Mouse (Mus musculus) heart, embryonic 16.5 days (tissue): ENCODE measurements around the gene Gpc5. TPM values are rescaled to one million over a fixed set of nuclear protein-coding genes. Genes with fewer than 3 reads are reported as not detected.

Experiments
- ATAC-seq: fragments of 200-750 bp; cut with Nextera tagmentation; replicated peaks from 2 replicates; pipeline ENCODE4 v1.8.0; 2017; ENCODE audit warnings: moderate number of reproducible peaks; ENCODE audit not compliant: insufficient read depth, low FRiP score; ENCODE audit errors: extremely low read depth
- H3K27ac ChIP-seq: fragments of 300-500 bp; sonication (generic); 2 replicates; pipeline ENCODE4 v1.5.1; 2014; ENCODE audit warnings: mild to moderate bottlenecking, low read length, control low read depth, moderate library complexity
- H3K27me3 ChIP-seq: fragments of 300-500 bp; sonication (generic); 2 replicates; pipeline ENCODE4 v1.6.1; 2014; ENCODE audit warnings: low read length, mixed read lengths; ENCODE audit not compliant: control insufficient read depth, insufficient read depth
- H3K36me3 ChIP-seq: fragments of 300-500 bp; sonication (generic); 2 replicates; pipeline ENCODE4 v1.6.1; 2014; ENCODE audit not compliant: control insufficient read depth, insufficient read depth
- H3K4me1 ChIP-seq: fragments of 300-500 bp; sonication (generic); 2 replicates; pipeline ENCODE4 v1.6.1; 2014; ENCODE audit warnings: low read length, mixed read lengths; ENCODE audit not compliant: control insufficient read depth, insufficient read depth
- H3K4me2 ChIP-seq: fragments of 300-500 bp; sonication (generic); 2 replicates; pipeline ENCODE4 v1.6.1; 2014; ENCODE audit warnings: low read depth, mild to moderate bottlenecking, control low read depth, low read length
- H3K4me3 ChIP-seq: fragments of 300-500 bp; sonication (generic); 2 replicates; pipeline ENCODE4 v1.5.1; 2014; ENCODE audit warnings: mild to moderate bottlenecking, control low read depth, low read length
- H3K9ac ChIP-seq: fragments of 300-500 bp; sonication (generic); 2 replicates; pipeline ENCODE4 v1.6.1; 2014; ENCODE audit warnings: low read length, control low read depth
- H3K9me3 ChIP-seq: fragments of 300-500 bp; sonication (generic); replicated peaks from 2 replicates; pipeline ENCODE4 v1.6.1; 2016; ENCODE audit warnings: low read length; ENCODE audit not compliant: control insufficient read depth
- WGBS: fragments of 180-500 bp; shearing (Covaris S2); extraction: QIAGEN DNeasy Blood & Tissue Kit; methylation state at CpG from one replicate; pipeline ENCODE4 v1.1.7; 2014; 5-methylcytosine and 5-hydroxymethylcytosine counted together
- polyA plus RNA-seq: library from polyadenylated mRNA; unstranded; fragments of >200 nt; fragmentation: Nextera tagmentation; extraction: Ambion mirVana; gene quantifications from 2 replicates; pipeline ENCODE4 v1.2.1, GENCODE M21; 2015

Gene Gpc5
- polyA plus RNA-seq, 1 experiment from 2014 or later = 0.43 TPM

GRCm38 (mm10) chr14:115411513-115412174 is 319.6 kb downstream of the Gpc5 start:
- Histone ChIP-seq H3K27me3 (no peaks in the 10 kb centered on the region), H3K4me1 (no peaks in the 10 kb centered on the region), H3K9me3 (no peaks in the 10 kb centered on the region), H3K36me3 (no peaks in the 10 kb centered on the region), H3K27ac (no peak overlapping the region), H3K4me3 (no peak overlapping the region), H3K9ac (no peak overlapping the region), H3K4me2 (no peak overlapping the region)
- WGBS = 74% methylated on average over 6 of the region's 6 CpGs
- ATAC-seq = no peak

- WGBS = 81% methylated on average over 3 of the region's 3 CpGs
- no peaks in the 10 kb centered on the region for H3K9me3 ChIP-seq
- H3K4me1 ChIP-seq = no peaks in the 10 kb centered on the region
Observed at GRCm38 (mm10) chr14:115412821-115413220, 320.8 kb downstream of the Gpc5 start.

GRCm38 (mm10) chr14:115413429-115413828 is 321.4 kb downstream of the Gpc5 start:
- 88% methylated on average over 1 of the region's 1 CpGs for WGBS
- H3K36me3 ChIP-seq = no peaks in the 10 kb centered on the region
- no peak overlapping the region for H3K9ac ChIP-seq
- H3K4me2 ChIP-seq = no peak overlapping the region
- H3K27me3 ChIP-seq = no peaks in the 10 kb centered on the region
- ATAC-seq = no peak
- no peaks in the 10 kb centered on the region for H3K4me1 ChIP-seq
- no peak overlapping the region for H3K4me3 ChIP-seq
- no peak overlapping the region for H3K27ac ChIP-seq
- H3K9me3 ChIP-seq = no peaks in the 10 kb centered on the region

More at GRCm38 (mm10) chr14:115412821-115413220, 320.8 kb downstream of the Gpc5 start:
- Histone ChIP-seq H3K4me3 (no peak overlapping the region), H3K4me2 (no peak overlapping the region), H3K27me3 (no peaks in the 10 kb centered on the region), H3K27ac (no peak overlapping the region), H3K36me3 (no peaks in the 10 kb centered on the region), H3K9ac (no peak overlapping the region)
- no peak for ATAC-seq

- WGBS = 69% methylated on average over 5 of the region's 5 CpGs
- Histone ChIP-seq H3K9ac (no peak overlapping the region), H3K4me2 (no peak overlapping the region)
Observed at GRCm38 (mm10) chr14:115414545-115414944, 322.5 kb downstream of the Gpc5 start.

DNA sequence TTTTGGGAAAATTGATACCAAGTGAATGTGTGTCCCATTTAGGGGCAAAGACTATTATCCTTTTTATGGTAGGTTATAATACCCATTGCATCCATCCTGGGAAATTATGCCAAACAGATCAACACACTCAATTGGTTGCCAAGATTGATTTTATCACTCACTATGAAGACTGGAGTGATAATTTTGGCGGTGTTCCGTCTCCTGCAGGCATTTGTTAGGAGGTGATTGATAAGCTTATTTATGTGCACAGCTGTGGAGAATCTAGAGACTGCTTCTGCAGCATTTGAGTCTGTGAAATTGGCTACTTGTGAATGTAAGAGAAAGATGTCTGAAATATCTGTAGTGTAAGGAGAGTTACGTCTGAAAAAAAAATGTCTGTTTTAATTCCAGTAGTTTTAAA is 340.0 kb downstream of the Gpc5 start:
- Histone ChIP-seq H3K9ac (no peak overlapping the region), H3K27ac (no peak overlapping the region), H3K4me1 (peaks cover 11% of the 10 kb centered on the region; the same call in 1 of the 2 replicates), H3K27me3 (no peaks in the 10 kb centered on the region), H3K4me3 (no peak overlapping the region), H3K4me2 (no peak overlapping the region), H3K9me3 (no peaks in the 10 kb centered on the region), H3K36me3 (no peaks in the 10 kb centered on the region)
- WGBS = 25% methylated on average over 3 of the region's 3 CpGs
- ATAC-seq = no peak

More at GRCm38 (mm10) chr14:115414545-115414944, 322.5 kb downstream of the Gpc5 start:
- H3K9me3 ChIP-seq = no peaks in the 10 kb centered on the region
- H3K4me3 ChIP-seq = no peak overlapping the region
- no peak for ATAC-seq
- H3K27ac ChIP-seq = no peak overlapping the region
- H3K36me3 ChIP-seq = no peaks in the 10 kb centered on the region
- no peaks in the 10 kb centered on the region for H3K4me1 ChIP-seq
- no peaks in the 10 kb centered on the region for H3K27me3 ChIP-seq

DNA sequence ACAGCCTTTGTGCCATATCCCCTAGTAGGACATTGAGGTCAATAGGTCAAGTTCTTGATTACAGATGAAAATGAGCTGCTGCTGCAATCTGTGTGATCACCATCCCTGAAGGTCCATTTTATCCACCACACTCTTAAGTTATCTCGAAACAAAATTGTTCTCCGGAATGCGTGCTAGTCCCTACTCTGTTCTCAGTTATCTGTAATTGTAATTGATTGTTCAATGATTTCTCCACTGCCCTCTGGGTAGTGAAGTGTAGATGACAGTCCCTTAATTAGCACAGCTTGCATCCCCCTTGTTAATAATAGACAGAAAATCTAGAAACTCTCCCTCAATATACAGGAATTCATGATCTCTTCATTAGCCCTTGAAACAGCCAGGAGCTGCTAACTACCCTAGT is 340.4 kb downstream of the Gpc5 start:
- Histone ChIP-seq H3K4me3 (no peak overlapping the region), H3K27ac (no peak overlapping the region), H3K27me3 (no peaks in the 10 kb centered on the region), H3K9ac (no peak overlapping the region), H3K4me2 (no peak overlapping the region), H3K36me3 (no peaks in the 10 kb centered on the region), H3K9me3 (no peaks in the 10 kb centered on the region), H3K4me1 (peaks cover 11% of the 10 kb centered on the region; the same call in 1 of the 2 replicates)
- WGBS = 31% methylated on average over 3 of the region's 3 CpGs
- ATAC-seq = no peak

DNA sequence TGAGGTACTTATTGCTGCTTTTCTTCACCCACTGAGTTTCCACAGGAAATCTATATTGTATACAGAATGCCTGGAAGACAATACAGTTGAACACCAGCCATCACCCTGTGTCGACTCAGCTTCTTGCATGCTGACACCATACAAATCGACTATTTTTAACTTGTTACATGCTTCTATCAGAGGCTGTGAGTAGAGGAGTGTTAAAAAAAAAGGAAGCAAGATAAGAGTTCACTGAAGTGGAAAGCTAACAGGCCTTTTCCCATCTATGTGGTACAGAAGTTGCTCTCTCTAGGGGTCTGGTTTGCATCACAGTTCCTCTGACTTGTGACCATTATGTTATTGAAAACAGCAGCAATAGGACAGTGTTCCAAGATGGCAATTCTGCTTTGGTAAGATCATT is 344.6 kb downstream of the Gpc5 start:
- no peak overlapping the region for H3K9ac ChIP-seq
- H3K27ac ChIP-seq = peak overlapping the region; percentile 70
- peak; percentile 96 for ATAC-seq
- peaks cover 11% of the 10 kb centered on the region for H3K4me1 ChIP-seq
- H3K4me3 ChIP-seq = no peak overlapping the region
- no peaks in the 10 kb centered on the region for H3K27me3 ChIP-seq
- WGBS = 5% methylated on average over 2 of the region's 2 CpGs
- no peak overlapping the region for H3K4me2 ChIP-seq
- no peaks in the 10 kb centered on the region for H3K9me3 ChIP-seq
- H3K36me3 ChIP-seq = no peaks in the 10 kb centered on the region

DNA sequence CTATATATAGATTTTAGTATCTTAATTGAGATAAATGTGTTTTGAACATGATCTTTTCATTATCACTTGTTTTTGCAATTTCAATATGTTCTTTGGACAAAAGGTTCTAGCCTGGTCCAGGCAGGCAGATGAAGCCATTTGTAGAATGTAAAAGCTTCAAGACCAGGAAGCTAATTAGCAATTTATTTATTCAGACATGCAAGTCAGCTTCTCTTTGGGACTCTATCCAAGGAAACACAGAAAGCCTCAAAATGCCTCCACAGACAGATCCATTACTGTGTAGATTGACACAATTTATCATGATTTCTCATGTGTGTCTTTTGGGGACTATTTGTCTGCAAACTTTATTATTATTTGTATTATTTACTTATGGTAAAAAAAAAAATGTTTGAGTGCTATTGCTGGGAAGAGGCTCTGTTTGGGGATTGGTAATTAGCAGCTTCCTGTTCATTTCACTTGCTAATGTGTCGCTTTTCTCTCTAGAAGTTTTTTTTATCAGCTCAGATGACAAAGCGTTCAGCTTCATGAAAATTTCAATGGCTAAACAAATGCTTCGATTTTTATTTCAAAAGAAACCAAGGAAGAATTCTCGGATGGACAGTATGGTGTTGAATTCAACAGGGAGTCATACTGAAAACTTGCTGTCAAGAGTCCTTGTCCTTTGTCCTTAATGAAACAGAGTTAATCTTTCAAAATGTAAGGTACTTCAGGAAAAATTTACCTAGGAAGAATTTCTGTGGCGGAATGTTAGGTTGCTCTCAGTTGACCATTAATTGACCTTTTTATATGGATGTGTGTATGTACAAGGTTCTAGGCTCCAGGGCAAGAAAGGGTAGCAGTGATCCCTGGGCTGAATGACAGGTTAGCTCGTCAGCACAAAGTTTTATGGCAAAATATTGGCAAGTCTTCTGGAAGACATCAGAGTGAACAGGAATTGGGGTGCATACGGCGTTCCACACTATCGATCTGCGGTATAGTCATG is 353.1 kb downstream of the Gpc5 start:
- Histone ChIP-seq H3K27me3 (no peaks in the 10 kb centered on the region), H3K36me3 (no peaks in the 10 kb centered on the region), H3K9ac (no peak overlapping the region), H3K9me3 (no peaks in the 10 kb centered on the region), H3K4me1 (no peaks in the 10 kb centered on the region), H3K4me2 (no peak overlapping the region), H3K4me3 (no peak overlapping the region), H3K27ac (no peak overlapping the region)
- no peak for ATAC-seq
- 83% methylated on average over 10 of the region's 10 CpGs for WGBS

GRCm38 (mm10) chr14:115450938-115451337 is 358.9 kb downstream of the Gpc5 start:
- Histone ChIP-seq H3K4me2 (no peak overlapping the region), H3K27ac (no peak overlapping the region), H3K27me3 (no peaks in the 10 kb centered on the region), H3K36me3 (no peaks in the 10 kb centered on the region), H3K9me3 (no peaks in the 10 kb centered on the region), H3K4me1 (no peaks in the 10 kb centered on the region), H3K9ac (no peak overlapping the region), H3K4me3 (no peak overlapping the region)
- 49% methylated on average over 2 of the region's 2 CpGs for WGBS
- ATAC-seq = no peak
